Mouse (Mus musculus) ES-E14 (cell line): ENCODE results near the gene Gjd3.

ENCODE experiments used
- CHD2 ChIP-seq: IDR thresholded peaks from 2 replicates; pipeline ENCODE4 v1.6.1; 2014; ENCODE audit warnings: mild to moderate bottlenecking, low read depth, low read length, inconsistent platforms
- ZC3H11A ChIP-seq: IDR thresholded peaks from 2 replicates; pipeline ENCODE4 v1.6.1; 2012; ENCODE audit warnings: low read depth, mild to moderate bottlenecking, inconsistent platforms, low read length, borderline replicate concordance

GRCm38 (mm10) chr11:98968716-98969495, 13.9 kb downstream of the Gjd3 start:
- TF ChIP-seq ZC3H11A: no peak
- TF ChIP-seq CHD2: no peak
